Mouse (Mus musculus) neural tube, embryonic 11.5 days (tissue): ENCODE measurements around the gene Maml3. TPM values are rescaled to one million over a fixed set of nuclear protein-coding genes. Genes with fewer than 3 reads are reported as not detected.

Experiments used
- ATAC-seq: fragments of 200-750 bp; cut with Nextera tagmentation; 2 replicates; pipeline ENCODE4 v1.8.0; 2017; ENCODE audit warnings: moderate number of reproducible peaks, mild to moderate bottlenecking, moderate TSS enrichment, moderate library complexity; ENCODE audit not compliant: insufficient read depth, low FRiP score, low TSS enrichment
- DNase-seq: peaks from one replicate; pipeline ENCODE4 v3.0.0-alpha.2; 2015; ENCODE audit warnings: low spot score
- H3K27ac ChIP-seq: fragments of 300-500 bp; sonication (generic); 2 replicates; pipeline ENCODE4 v1.5.1; 2014; ENCODE audit warnings: low read depth, mild to moderate bottlenecking, low read length
- H3K27me3 ChIP-seq: fragments of 300-500 bp; sonication (generic); 2 replicates; pipeline ENCODE4 v1.6.1; 2014; ENCODE audit warnings: mild to moderate bottlenecking, low read length, mixed read lengths; ENCODE audit not compliant: control insufficient read depth, insufficient read depth
- H3K36me3 ChIP-seq: fragments of 300-500 bp; sonication (generic); 2 replicates; pipeline ENCODE4 v1.6.1; 2014; ENCODE audit warnings: mild to moderate bottlenecking, low read length, moderate library complexity, mixed read lengths; ENCODE audit not compliant: control insufficient read depth, insufficient read depth
- H3K4me1 ChIP-seq: fragments of 300-500 bp; sonication (generic); 2 replicates; pipeline ENCODE4 v1.6.1; 2014; ENCODE audit warnings: low read length, mixed read lengths; ENCODE audit not compliant: control insufficient read depth, insufficient read depth
- H3K4me2 ChIP-seq: fragments of 300-500 bp; sonication (generic); 2 replicates; pipeline ENCODE4 v1.6.1; 2014; ENCODE audit warnings: low read depth, mild to moderate bottlenecking, moderate library complexity
- H3K4me3 ChIP-seq: fragments of 300-500 bp; sonication (generic); 2 replicates; pipeline ENCODE4 v1.5.1; 2014; ENCODE audit warnings: low read depth, low read length
- H3K9ac ChIP-seq: fragments of 300-500 bp; sonication (generic); 2 replicates; pipeline ENCODE4 v1.6.1; 2014; ENCODE audit warnings: mild to moderate bottlenecking, low read length
- H3K9me3 ChIP-seq: fragments of 300-500 bp; sonication (generic); 2 replicates; pipeline ENCODE4 v1.6.1; 2016; ENCODE audit warnings: low read length; ENCODE audit not compliant: control insufficient read depth
- WGBS: fragments of 180-500 bp; shearing (Covaris S2); extraction: QIAGEN DNeasy Blood & Tissue Kit; methylation state at CpG from one replicate; pipeline ENCODE4 v1.1.7; 2014; 5-methylcytosine and 5-hydroxymethylcytosine counted together
- polyA plus RNA-seq: library from polyadenylated mRNA; unstranded; fragments of >200 nt; fragmentation: Nextera tagmentation; extraction: Ambion mirVana; gene quantifications from 2 replicates; pipeline ENCODE4 v1.2.1, GENCODE M21; 2014

The Maml3 gene
- polyA plus RNA-seq, 1 experiment from 2014 or later: 8.1 TPM

DNA sequence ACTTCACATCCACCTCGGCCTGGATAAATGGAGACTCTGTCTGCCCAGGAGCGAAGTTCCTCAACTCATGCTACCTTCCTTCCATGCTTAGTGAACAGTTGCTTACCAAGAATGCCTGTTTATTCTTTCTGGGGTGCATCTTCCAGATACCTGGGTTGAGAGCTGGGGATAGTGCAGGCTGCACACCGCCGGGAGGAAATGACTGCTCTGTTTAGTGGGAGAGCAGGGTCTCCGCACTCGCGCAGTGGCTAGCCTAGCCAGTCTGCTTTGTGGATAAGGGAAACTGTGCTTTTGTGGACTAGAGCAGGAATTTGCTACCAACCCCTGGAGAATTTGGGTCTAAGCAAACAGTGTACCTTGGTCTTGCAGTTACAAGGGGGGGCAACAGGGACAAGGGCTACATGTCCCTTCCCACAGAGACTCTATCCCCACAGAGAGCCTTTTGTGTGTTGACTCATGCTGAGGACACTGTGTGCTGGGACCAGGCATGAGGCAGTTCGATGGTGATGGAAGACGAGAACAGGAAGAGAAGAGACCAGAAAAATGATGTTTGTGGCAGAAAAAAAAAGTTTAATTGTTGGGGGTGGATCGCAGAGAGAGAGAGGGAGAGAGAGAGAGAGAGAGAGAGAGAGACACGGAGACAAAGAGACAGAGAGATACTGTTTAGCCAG lies 442.9 kb downstream of the Maml3 start:
- no peak for ATAC-seq
- H3K36me3 ChIP-seq: no peaks in the 10 kb centered on the region

DNA sequence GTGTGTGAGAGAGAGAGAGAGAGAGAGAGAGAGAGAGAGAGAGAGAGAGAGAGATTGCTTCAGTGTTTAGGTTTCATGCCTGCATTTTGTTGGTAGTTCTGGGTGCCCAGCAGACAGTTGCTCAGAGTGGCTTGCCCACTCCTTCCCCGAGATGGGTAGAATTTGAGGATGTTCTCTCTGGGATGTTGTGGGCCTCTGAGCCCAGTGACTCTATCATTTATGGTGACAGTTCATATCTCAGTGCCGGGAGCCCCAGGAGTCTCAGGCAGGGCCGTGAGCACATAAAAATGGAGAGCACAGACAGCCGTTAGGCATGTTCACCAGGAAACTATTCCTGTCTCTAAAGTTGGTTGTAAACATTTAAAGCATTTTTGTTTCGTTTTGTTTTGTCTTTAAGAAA lies 443.5 kb downstream of the Maml3 start:
- Histone ChIP-seq H3K27me3 (no peaks in the 10 kb centered on the region), H3K4me3 (no peak overlapping the region), H3K9me3 (no peaks in the 10 kb centered on the region), H3K4me1 (no peaks in the 10 kb centered on the region), H3K27ac (no peak overlapping the region), H3K9ac (no peak overlapping the region), H3K36me3 (no peaks in the 10 kb centered on the region), H3K4me2 (no peak overlapping the region)
- 70% methylated on average over 5 of the region's 5 CpGs for WGBS
- ATAC-seq (no peak), DNase-seq (no peak)

More for the DNA sequence above, 442.9 kb downstream of the Maml3 start:
- Histone ChIP-seq H3K9me3 (no peaks in the 10 kb centered on the region), H3K27me3 (no peaks in the 10 kb centered on the region), H3K27ac (no peak overlapping the region), H3K4me2 (no peak overlapping the region), H3K4me1 (no peaks in the 10 kb centered on the region), H3K4me3 (no peak overlapping the region), H3K9ac (no peak overlapping the region)
- 82% methylated on average over 11 of the region's 11 CpGs for WGBS
- no peak for DNase-seq

DNA sequence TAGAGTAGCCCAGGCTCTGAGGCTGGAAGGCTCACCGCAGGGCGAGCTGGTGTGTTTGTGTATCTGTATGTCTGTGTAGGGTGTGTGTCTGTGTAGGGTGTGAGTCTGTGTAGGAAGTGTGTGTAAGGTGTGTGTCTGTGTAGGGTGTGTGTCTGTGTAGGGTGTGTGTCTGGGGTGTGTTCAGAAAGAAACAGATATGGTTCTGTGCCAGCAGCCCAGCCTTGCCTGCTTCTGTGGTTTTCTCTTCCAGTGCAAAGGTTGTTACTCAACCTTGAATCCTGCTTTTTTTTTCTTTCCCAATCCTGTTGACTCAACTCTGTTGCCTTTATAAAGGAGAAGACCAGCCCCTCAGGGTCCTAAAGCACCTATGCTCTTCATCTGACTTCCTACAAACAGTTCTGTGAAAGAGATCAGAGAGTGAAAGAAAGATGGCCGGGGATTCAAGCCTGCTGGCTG lies 444.0 kb downstream of the Maml3 start:
- no peaks in the 10 kb centered on the region for H3K27me3 ChIP-seq
- H3K9ac ChIP-seq: no peak overlapping the region
- H3K27ac ChIP-seq: no peak overlapping the region
- 74% methylated on average over 3 of the region's 3 CpGs for WGBS
- no peaks in the 10 kb centered on the region for H3K9me3 ChIP-seq
- no peak overlapping the region for H3K4me3 ChIP-seq
- no peaks in the 10 kb centered on the region for H3K4me1 ChIP-seq
- H3K36me3 ChIP-seq: no peaks in the 10 kb centered on the region
- DNase-seq: no peak
- no peak for ATAC-seq
- no peak overlapping the region for H3K4me2 ChIP-seq

DNA sequence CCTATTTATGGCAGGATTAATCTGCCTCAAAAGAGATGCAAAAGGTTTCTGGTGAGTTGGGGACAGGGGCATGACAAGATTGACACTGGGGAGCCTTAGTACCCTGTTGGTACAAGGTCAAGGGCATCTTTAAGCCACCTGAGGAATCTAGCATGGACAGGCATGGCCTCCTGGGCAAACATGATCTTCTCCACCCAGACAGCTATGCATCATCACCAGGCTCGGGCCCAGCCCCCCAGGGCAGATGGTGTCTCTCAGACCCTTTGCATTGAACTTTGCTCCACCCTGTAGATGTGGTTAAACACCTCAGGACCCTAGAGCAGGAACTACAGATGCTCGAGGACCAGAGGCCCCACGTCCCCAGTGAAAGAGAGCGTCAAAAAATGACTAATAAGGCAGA lies 444.8 kb downstream of the Maml3 start, which contains the start of gene Mgst2:
Gene Mgst2, plus strand, starts transcription at position 301 of the 400 bp plus-strand sequence.
- no peaks in the 10 kb centered on the region for H3K36me3 ChIP-seq
- ATAC-seq (no peak), DNase-seq (no peak)
- H3K4me2 ChIP-seq: no peak within 1 kb of the TSS
- H3K9me3 ChIP-seq: no peaks in the 10 kb centered on the region
- 74% methylated on average over 4 of the region's 4 CpGs for WGBS
- no peak within 1 kb of the TSS for H3K9ac ChIP-seq
- H3K27ac ChIP-seq: no peak within 1 kb of the TSS
- H3K4me1 ChIP-seq: no peaks in the 10 kb centered on the region
- no peaks in the 10 kb centered on the region for H3K27me3 ChIP-seq
- no peak within 1 kb of the TSS for H3K4me3 ChIP-seq

DNA sequence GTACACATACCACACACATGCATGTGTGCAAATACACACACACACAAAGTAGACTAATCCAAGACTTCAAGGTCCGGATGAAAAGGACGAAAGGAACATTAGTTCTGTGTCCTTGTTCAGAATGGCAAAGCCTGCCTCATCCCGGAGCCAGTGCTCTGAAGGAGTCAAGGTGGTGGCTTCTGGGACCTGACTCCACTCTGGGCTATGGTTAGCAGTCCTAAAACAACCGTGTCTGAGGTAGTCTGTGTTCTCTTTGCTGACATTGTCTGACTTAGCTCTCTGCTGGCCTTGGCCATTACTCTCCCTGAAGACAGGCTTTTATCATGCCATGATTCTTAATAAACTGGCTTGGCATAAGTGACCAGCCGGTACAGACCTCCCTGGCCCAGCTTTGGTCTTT lies 445.5 kb downstream of the Maml3 start:
- ATAC-seq: no peak
- WGBS: 88% methylated on average over 5 of the region's 5 CpGs
- no peak for DNase-seq

DNA sequence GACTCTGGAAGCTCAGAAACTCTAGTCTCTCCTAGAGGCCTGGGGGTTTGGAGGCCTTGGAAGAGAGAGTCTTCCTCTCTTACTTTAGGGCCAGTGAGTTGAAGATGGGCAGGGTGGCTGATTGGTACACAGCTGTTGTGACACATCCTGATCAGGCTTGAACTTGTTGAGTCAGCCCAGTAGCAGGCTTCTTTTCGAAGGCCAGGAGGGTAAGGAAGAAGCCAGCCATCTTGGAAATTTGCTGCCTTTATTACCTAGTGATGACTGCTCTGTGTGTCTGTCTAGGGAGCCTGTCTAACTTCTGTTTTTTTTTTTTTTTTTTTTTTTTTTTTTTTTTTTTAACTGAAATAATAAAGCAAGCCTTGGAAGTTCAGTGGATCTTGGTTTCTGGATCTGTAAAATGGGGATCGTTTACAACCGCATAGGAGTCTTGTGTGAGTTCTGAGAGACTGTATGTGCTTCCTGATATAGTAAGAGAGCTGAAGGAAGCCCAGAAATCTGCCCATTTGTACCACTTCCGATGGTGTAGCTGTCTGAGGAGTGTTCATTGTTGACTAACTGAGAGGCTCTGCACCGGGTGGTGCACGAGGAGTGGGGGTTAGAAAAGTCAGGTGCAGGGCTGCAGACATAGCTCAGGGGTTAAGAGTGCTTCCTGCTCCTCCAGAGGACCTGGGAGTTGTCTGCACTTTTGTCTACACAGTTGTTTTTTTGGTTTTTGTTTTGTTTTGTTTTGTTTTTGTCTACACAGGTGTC lies 450.4 kb downstream of the Maml3 start:
- Histone ChIP-seq H3K4me1 (no peaks in the 10 kb centered on the region), H3K9me3 (no peaks in the 10 kb centered on the region), H3K36me3 (no peaks in the 10 kb centered on the region), H3K27ac (no peak overlapping the region), H3K9ac (no peak overlapping the region), H3K4me2 (no peak overlapping the region), H3K27me3 (no peaks in the 10 kb centered on the region), H3K4me3 (no peak overlapping the region)
- ATAC-seq: no peak
- DNase-seq: no peak
- WGBS: 87% methylated on average over 6 of the region's 6 CpGs

More for the DNA sequence above, 445.5 kb downstream of the Maml3 start:
- Histone ChIP-seq H3K27ac (no peak overlapping the region), H3K4me1 (no peaks in the 10 kb centered on the region), H3K9me3 (no peaks in the 10 kb centered on the region), H3K4me3 (no peak overlapping the region), H3K36me3 (no peaks in the 10 kb centered on the region), H3K27me3 (no peaks in the 10 kb centered on the region), H3K9ac (no peak overlapping the region), H3K4me2 (no peak overlapping the region)

DNA sequence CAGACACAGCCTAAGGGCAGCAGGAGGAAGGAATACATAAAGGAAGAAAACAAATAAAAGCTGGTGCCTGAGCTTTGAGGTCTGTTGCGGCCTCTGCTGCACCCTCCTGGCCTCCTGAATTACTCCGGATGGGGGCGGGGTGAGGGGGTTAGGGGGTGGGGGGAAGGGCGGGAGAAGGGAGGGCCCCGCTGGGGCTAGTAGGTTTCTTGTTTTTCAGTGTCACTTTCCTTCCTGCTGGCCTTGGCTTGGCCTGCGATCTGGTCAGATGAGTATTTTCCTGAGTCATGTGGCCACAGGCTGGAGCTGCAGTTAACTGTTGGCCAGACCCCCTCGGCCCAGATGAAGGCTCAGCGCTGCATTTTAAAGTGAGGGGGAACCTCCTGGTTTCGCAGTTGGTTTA lies 452.2 kb downstream of the Maml3 start:
- 0 out of 2 replicates have a peak overlapping the region, but pooled peaks have one; percentile 21 for H3K27ac ChIP-seq
- H3K9ac ChIP-seq: no peak overlapping the region
- H3K4me3 ChIP-seq: no peak overlapping the region
- no peaks in the 10 kb centered on the region for H3K27me3 ChIP-seq
- no peaks in the 10 kb centered on the region for H3K9me3 ChIP-seq
- DNase-seq: peak; percentile 54
- 2% methylated on average over 9 of the region's 9 CpGs for WGBS
- H3K4me1 ChIP-seq: no peaks in the 10 kb centered on the region
- peak; percentile 45; the same call in 1 of the 2 replicates for ATAC-seq
- H3K4me2 ChIP-seq: peak overlapping the region; percentile 19
- H3K36me3 ChIP-seq: no peaks in the 10 kb centered on the region

DNA sequence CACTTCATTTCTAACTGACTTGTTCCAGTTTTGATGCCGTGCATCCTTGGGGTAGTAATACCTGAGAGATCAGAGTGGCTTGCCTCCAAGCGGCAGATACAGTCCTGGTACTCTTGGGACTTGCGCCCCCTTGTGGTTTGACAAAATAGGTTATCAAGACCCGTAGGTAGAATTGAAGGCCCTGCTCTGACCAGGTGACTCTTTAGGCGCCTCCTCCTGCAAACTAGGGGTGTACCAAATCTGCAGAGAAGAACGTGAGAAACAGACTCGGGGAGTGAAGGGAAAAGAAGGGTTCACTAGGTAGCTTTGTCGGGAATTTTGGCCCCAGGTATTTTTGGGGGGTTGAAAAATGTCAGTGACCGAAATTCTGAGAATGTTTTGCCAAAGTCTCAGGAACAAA lies 452.6 kb downstream of the Maml3 start:
- Histone ChIP-seq H3K36me3 (no peaks in the 10 kb centered on the region), H3K4me2 (peak overlapping the region; percentile 19; the same call in 1 of the 2 replicates), H3K27me3 (no peaks in the 10 kb centered on the region), H3K9ac (no peak overlapping the region), H3K27ac (no peak overlapping the region), H3K4me1 (no peaks in the 10 kb centered on the region), H3K4me3 (no peak overlapping the region), H3K9me3 (no peaks in the 10 kb centered on the region)
- ATAC-seq: peak; percentile 67; the same call in 1 of the 2 replicates
- 4% methylated on average over 9 of the region's 9 CpGs for WGBS
- peak; percentile 73 for DNase-seq
